Mouse (Mus musculus) left cerebral cortex, adult 18-20 months (tissue): ENCODE data around the gene Lcn10. TPM values are rescaled to one million over a fixed set of nuclear protein-coding genes. Genes with fewer than 3 reads are reported as not detected.
A peak's percentile ranks its signal among the peaks of the same experiment; 100 is the strongest.
"Not testable (repeated sequence)": the region's sequence is repeated elsewhere in the genome, so short reads cannot be mapped to it uniquely, and the experiment has no call there.

Source experiments
- DNase-seq, 2 experiments: peaks; one replicate each; pipeline ENCODE4 v3.0.0; 2021 to 2022; ENCODE audit warnings: low spot score in 2 of 2, mixed read lengths in 1 of 2
- long read RNA-seq, 2 experiments: library from polyadenylated mRNA; stranded (forward); transcript quantifications; one replicate each; pipeline ENCODE4 v2.0.0; 2021
- total RNA-seq, 2 experiments: library from RNA; stranded (reverse); gene quantifications; 2 replicates each; pipeline ENCODE4 v1.2.3; 2021

Gene Lcn10
- total RNA-seq, result not detected
- long read RNA-seq, experiment 1, result 0 reads
- long read RNA-seq, experiment 2, result 0 reads

- no peak for DNase-seq
Measured at GRCm38 (mm10) chr2:25682426-25682825, at the start of gene Lcn10. Gene Lcn10, plus strand, starts transcription at chr2:25682726.

- DNase-seq, result no peak
Measured at GRCm38 (mm10) chr2:25633616-25634015, 48.9 kb upstream of the Lcn10 start.

DNA sequence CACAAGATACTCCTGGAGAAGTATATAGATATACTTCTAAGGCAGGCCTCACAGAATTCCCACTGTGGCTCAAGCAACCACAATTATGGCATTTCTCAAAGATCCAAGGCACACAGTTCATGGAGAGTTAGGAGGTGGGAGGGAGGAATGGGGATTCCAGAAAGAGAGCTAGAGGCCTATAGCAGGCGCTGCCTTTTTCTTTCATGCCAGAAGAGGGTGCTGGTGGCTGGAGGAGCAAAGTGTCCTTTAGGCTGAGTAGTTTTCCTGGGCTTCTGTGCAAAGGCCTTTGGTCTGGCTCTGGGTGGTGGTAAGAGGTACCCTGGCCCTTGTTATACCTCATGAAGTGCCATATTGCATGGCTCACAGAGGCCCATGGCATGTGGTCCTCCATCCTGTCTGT lies 48.5 kb upstream of the Lcn10 start:
- no peak for DNase-seq

DNA sequence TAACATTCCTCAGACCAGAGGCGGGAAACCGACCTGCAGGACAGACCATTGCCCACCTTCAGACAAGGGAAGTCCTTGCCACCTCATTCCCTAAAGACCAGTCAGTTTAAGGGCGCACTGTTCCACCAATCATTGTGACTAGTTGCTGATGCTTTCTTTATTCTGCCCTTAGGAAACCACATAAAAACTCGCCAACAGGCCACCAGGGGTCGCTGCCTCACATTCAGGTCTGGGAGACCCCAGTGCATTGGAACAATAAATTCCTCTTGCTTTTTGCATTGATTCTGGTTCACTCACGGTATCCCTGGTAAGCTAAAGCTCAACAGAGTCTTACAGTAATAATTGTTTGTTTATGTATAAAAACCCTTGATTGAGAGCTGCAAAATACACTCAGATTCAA lies 42.6 kb upstream of the Lcn10 start:
- DNase-seq, result peak in 1 of 2 experiments; percentile 33

DNA sequence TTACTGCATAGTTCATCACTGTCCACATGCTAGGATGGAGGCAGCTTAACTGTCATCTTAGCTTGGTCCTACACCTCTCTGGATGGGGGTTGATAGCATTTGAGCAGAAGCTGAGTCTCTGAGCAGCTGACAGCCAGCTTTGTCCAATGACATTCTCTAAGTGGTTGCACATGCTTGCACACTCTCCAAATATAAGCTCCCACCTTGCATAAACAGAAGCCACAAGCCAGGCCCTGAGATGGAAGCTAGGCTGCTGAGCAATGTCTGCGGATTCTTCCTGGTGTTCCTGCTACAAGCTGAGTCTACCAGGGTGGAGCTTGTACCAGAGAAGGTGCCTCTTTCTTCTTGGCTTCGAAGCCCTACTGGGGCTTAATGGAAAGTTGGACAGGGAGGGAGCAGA lies 29.6 kb upstream of the Lcn10 start, which contains the start of gene Lcn8:
Gene Lcn8 (plus strand): TSS at position 219 of the 400 bp plus-strand sequence.
- DNase-seq, result no peak

DNA sequence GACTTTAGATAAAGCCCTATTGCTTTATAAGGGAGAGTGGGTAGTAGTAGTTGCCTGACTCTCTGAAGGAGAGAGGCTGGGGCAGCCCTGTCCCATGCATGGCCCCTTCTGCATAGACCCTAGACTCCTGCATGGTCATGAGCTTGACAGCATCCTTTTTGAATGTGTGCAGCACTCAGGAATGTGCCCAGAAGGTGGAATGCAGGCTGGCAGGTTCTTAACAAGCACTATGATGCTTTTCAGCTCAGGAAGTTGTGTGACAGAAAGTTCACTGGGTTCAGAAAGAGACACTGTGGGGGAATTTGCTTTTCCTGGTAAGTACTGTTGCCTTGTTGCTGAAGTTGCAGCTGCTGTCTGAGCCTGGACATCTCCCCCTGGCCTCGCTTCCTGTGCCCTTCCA lies 28.0 kb upstream of the Lcn10 start:
- no peak for DNase-seq

DNA sequence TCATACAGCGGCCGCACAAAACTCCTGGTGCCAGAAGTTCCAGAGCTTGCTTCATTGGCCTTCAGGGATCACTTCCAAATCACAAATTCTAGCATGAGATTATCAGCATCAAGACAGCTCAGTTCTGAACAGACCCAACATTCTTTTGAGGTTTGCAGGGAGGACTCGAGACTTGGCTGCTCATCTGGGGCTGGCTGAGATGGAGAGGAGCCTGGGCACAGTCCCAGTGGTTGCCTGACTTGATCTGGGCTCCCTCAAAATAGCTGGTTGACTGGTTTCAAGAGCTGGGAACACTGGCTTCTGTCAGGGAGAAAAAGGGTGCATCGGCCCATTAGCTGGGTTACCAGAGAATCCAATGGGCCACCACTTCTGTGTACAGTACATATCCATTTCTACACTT lies 25.8 kb upstream of the Lcn10 start:
- DNase-seq, result peak in 1 of 2 experiments; percentile 17

DNA sequence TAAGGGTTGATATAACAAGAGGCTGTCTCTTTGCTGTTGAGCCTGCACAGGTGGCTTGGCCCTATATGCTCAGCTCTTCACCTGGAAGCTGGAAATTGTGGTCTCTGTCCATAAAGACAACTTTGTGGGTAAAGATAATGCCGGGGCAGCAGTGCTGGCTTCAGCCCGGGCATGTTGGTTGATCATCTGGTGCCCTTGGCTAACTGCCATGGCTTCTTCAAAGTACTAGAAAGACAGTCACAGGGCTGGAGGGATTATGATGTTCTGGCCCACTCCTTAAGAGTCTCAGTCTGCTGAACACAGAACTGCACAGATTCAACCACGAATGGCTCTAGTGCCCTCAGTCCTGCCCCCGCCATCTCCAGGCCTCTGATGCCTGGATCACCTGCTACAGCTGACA lies 25.3 kb upstream of the Lcn10 start:
- no peak for DNase-seq

DNA sequence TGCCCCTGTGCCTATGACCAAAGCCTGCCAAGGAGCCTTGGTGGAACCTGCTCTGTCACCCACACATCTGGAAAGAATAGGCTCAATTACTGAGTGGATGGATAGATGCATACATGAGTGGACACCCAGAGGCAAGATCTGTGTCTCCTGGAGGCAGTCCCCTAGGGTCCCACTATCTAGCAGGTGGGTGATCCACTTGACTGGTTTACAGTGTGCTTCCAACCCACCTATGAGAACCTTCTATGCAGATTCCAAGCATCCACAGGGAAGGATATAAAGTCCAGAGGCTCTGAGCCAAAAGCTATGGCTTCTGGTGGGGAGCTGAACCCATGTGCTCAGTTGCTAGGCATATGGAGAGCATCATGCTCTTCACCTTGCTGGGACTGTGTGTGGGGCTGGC lies 24.9 kb upstream of the Lcn10 start, which contains the start of gene Lcn5:
Gene Lcn5 (plus strand): TSS at position 301 of the 400 bp plus-strand sequence.
- no peak for DNase-seq

DNA sequence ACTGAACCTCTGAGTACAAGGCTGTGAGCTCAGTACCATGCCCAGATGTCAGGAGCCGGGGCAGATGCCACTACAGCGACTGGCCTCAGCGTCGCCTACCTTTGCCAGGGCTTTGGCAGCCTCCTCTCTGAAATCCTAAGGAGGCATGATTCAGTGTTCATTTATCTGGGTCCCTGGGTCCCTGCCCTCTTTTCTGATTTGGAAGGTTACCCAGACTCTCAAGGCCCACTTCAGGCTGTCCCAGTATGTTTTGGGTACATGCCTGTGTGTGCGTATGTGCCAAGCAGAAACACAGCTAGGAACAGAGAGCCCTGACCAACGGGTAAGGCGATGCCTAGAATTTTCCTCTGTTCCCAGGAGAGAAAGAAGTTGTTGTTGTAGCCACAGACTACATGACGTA lies 22.2 kb upstream of the Lcn10 start:
- no peak for DNase-seq

- DNase-seq, result no peak
Measured at GRCm38 (mm10) chr2:25661245-25661970, 21.1 kb upstream of the Lcn10 start.

DNA sequence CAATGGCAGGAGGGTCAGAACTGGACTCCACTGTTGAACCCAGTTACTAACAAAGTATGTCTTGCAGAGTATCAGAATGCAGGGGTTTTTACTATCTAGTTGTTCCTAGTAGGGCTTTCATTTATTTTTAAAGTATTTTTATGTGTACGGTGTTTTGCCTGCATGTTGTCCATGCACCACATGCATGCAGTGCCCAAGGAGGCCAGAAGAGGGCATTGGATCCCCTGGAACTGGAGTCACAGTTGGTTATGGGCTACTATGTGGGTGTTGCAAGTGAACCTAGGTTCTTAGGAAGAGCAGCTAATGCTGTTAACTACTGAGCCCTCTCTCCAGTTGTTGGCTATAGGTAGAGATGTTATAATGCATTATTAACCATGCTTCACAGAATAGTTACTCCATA lies 19.0 kb upstream of the Lcn10 start:
- DNase-seq, result peak; percentile 12 to 59

DNA sequence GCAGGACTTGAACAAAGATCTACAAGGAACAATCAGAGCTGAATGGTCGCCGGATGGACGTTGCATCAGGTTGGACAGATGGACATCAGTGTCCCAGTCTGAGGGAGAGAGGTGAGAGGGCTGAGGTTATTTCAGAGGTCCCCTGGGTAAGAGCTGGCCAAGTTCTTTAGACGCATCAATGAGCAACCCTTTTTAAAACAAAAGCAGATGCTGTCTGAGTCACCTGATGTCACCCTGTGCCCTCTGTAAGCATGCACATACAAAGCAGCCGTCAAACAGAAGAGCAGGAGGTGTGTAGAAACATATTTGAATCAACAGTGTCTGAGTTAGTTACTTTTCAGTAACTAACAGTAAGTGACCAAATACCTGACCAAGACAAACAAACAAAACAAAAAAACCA lies 18.4 kb upstream of the Lcn10 start:
- no peak for DNase-seq

- no peak for DNase-seq
Measured at GRCm38 (mm10) chr2:25666516-25666915, 16.0 kb upstream of the Lcn10 start.

DNA sequence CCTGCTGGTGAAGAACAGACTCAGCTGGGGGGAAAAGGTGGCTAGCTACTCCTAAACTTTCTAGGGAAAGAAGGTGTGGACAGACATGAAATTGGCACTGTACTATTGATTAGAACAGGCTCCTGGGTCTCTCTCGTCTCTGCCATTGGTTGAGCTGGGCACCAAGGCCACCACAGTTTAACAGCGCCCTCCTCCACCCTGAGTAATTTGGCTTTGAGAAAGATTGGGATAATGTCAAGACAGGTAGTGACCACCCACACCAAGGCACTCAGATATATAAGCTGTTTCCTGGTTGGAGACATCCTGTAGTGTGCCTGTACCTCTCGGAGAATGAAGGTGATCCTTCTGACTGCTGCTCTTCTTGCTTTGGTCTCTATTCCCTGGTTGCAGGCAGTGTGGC lies 6.0 kb upstream of the Lcn10 start, which contains the start of gene Lcn6:
Gene Lcn6 (plus strand): TSS at position 301 of the 400 bp plus-strand sequence.
- DNase-seq, result no peak

DNA sequence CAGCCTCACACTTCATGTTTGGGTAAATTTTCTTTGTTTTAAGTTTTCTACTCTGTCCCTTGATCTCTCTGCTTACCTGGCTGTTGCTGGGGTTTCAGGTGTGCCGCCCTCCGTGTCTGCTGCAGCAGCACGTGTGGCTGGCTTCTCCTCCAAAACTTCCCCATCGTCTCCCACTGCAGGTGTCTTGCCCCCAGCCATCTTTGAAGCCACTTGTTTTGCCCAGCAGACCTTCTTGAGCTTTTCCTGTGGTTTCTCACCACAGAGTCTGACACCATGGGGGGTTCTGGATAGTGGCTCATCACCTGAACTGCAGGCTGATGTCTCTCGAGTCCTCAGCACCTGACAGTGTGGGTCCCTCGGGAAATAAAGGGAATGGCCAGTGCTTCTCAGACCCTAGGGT lies 3.0 kb upstream of the Lcn10 start:
- no peak for DNase-seq

GRCm38 (mm10) chr2:25686941-25687340 lies 4.4 kb downstream of the Lcn10 start:
- no peak for DNase-seq

DNA sequence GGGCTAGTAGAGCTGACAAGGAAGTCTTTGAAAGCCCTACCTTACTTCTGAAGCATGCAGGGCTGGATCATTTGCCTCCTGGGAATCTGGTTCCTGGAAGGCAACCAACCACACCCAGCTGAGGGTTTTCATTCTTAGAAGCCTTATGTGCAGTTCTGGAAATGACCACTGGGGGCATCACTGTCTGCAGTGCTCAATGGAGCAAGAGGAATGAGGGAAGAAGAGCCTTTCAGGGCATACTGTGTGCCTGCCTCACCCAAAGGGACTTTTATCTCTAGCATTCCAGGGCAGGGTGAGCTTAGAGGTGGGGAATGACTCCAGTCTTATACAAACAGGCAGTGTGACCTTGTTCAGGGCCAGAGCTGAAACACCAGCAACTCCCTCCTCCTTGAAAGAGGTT lies 12.1 kb downstream of the Lcn10 start:
- peak; percentile 45 to 79 for DNase-seq

DNA sequence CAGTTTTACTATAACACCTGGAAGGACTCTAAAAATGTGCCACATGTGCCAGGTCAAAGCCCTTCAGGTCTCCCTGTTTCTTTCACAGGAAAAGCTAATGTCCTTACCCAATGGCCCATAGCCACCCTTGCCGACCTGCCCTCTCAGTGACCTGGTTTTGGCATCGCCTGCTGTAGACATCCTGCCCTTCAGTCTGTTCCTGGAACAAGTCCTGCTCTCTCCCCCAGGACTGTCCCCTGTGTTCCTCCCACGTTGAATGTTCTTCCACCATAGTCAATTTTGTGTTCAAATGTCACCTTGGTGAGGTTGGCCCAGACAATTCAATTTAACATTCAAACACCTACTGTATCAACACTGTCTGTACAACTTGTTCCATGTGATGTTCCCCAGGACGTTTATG lies 14.4 kb downstream of the Lcn10 start:
- no peak for DNase-seq

GRCm38 (mm10) chr2:25698696-25699095 lies 16.2 kb downstream of the Lcn10 start:
- no peak for DNase-seq

GRCm38 (mm10) chr2:25699743-25700142 lies 17.2 kb downstream of the Lcn10 start, which contains the start of gene Obp2a:
Gene Obp2a, plus strand, starts transcription at chr2:25700043.
- DNase-seq, result not testable (repeated sequence)

DNA sequence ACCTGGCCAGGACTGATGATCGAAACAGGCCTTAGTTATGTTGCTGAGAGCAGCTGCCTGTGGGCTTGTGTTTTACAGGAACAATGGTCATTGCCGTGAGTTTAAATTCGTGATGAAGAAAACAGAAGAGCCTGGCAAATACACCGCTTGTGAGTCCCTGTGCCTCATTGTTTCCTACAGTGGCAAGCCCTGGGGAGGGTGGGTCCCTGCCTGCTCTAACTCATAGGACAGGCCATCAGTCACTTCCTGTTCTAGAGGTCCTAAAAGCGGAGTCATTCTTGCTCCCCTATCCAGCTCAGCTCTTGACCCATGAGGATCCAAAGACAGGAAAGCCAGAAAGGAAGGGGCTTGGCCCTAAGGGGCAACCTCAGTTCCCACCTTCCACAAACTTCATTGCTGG lies 18.5 kb downstream of the Lcn10 start:
- no peak for DNase-seq

DNA sequence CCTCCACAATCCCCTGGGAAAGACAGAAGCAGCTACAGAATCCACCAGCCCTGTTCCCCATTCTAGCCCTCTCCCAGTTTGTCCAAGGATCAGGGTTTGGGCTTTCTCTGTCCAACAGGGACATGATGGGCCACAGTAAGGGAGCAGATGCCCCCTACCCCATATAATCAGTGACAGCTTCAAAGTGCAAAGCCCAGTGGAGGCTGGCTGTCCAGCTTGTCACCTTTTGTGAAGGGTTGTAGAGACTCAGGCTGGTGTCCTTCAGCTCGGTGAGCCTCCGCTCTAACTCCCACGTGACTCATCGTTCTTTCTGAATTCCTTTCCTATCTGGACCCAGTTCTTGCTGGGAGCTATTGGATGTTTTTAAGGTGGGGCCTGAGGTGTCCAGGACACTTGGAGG lies 21.2 kb downstream of the Lcn10 start:
- DNase-seq, result no peak
